Mouse (Mus musculus): ENCODE results near the gene Adh5. TPM values are rescaled to one million over a fixed set of nuclear protein-coding genes. Genes with fewer than 3 reads are reported as not detected.

Gene Adh5
- total RNA-seq (2021), result 10 to 100 TPM; 72.7 to 73.4 TPM
- long read RNA-seq, experiment 1, transcript Adh5-201 (9 exons, 1,604 nt), result major isoform, 65 of 76 reads
- long read RNA-seq, experiment 1, partial matches to known transcripts, result 8 of 76 reads
- long read RNA-seq, experiment 1, other reads (novel, unspliced or antisense), result 3 of 76 reads
- long read RNA-seq, experiment 2, transcript Adh5-201 (9 exons, 1,604 nt), result major isoform, 50 of 60 reads
- long read RNA-seq, experiment 2, partial matches to known transcripts, result 7 of 60 reads
- long read RNA-seq, experiment 2, other reads (novel, unspliced or antisense), result 3 of 60 reads

- intact Hi-C loops (cut with DNase I), result no loop called here
- DNase-seq (ENCODE audit: low spot score in 2 of 2), result peak; percentile 84 to 86
Measured at GRCm38 (mm10) chr3:138442612-138443464, at the start of gene Adh5. Adh5 (plus strand) TSS chr3:138443093.

- intact Hi-C loops (cut with DNase I), result loop anchor here (2.0 to 5.0 kb wide), 3 partner anchors 163 to 206 kb away; no protein-coding TSS in a partner anchor
- no peak for DNase-seq (ENCODE audit: low spot score in 2 of 2)
Measured at GRCm38 (mm10) chr3:138404872-138405271, 38.0 kb upstream of the Adh5 start.

- intact Hi-C loops (cut with DNase I), result loop anchor here (2.0 to 5.0 kb wide), 3 partner anchors 163 to 207 kb away; no protein-coding TSS in a partner anchor
- DNase-seq (ENCODE audit: low spot score in 2 of 2), result peak; percentile 38 to 74
Measured at GRCm38 (mm10) chr3:138405341-138405740, 37.6 kb upstream of the Adh5 start.

GRCm38 (mm10) chr3:138405840-138406239, 37.1 kb upstream of the Adh5 start:
- intact Hi-C loops (cut with DNase I), result loop anchor here (2.0 to 5.0 kb wide), 3 partner anchors 164 to 207 kb away; no protein-coding TSS in a partner anchor
- no peak for DNase-seq (ENCODE audit: low spot score in 2 of 2)

- intact Hi-C loops (cut with DNase I), result loop anchor here (5.0 kb wide), 2 partner anchors 166 to 186 kb away; no protein-coding TSS in a partner anchor
- no peak for DNase-seq (ENCODE audit: low spot score in 2 of 2)
Measured at GRCm38 (mm10) chr3:138407920-138408319, 35.0 kb upstream of the Adh5 start.

GRCm38 (mm10) chr3:138409585-138409984, 33.3 kb upstream of the Adh5 start:
- DNase-seq (ENCODE audit: low spot score in 2 of 2), result no peak
- intact Hi-C loops (cut with DNase I), result loop anchor here (5.0 kb wide), 2 partner anchors 167 to 187 kb away; no protein-coding TSS in a partner anchor

DNA sequence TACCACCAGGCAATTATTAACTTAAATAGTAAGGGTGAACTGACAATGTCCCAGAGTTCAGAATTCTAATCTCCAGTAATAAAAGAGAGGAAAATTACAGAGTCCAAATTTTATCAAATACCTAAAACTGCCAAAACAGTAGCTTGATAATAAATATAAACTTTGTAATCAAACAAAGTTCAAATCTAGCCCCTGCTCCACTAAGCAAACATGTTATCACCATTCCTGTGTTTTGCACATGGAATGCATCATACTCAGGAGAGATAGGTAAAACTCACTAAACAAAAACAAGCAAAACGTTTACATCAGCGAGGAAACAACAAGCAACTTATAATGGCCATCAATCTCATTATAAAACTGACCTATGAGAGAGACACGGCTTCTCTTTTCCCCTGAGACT, 32.7 kb upstream of the Adh5 start:
- intact Hi-C loops (cut with DNase I), result no loop called here
- DNase-seq (ENCODE audit: low spot score in 2 of 2), result no peak

- intact Hi-C loops (cut with DNase I), result no loop called here
- no peak for DNase-seq (ENCODE audit: low spot score in 2 of 2)
Measured at GRCm38 (mm10) chr3:138415121-138415690, 27.7 kb upstream of the Adh5 start, which contains the start of gene Adh4. Adh4 (plus strand) TSS chr3:138415466.

GRCm38 (mm10) chr3:138419369-138419768, 23.5 kb upstream of the Adh5 start:
- DNase-seq (ENCODE audit: low spot score in 2 of 2), result no peak
- intact Hi-C loops (cut with DNase I), result no loop called here

- DNase-seq (ENCODE audit: low spot score in 2 of 2), result no peak
- intact Hi-C loops (cut with DNase I), result no loop called here
Measured at GRCm38 (mm10) chr3:138420385-138420784, 22.5 kb upstream of the Adh5 start.

DNA sequence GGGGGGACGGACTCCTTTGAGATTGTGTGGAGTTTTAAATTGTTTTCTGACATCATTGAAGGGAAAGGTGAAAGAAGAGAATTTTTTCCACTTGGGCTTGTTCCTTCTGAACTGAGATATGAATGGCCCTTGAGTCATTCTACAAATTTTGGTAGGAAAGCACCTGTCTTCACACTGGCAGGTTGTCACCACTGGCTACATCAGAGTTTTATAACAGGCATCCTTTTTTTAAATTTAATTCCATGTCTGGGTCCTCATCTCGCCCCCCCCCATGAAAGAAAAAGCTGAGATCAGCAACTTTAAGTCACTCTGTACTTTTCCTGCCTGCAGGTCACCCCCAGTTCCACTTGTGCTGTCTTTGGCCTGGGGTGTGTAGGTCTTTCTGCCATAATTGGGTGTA, 19.2 kb upstream of the Adh5 start:
- DNase-seq (ENCODE audit: low spot score in 2 of 2), result no peak
- intact Hi-C loops (cut with DNase I), result no loop called here

DNA sequence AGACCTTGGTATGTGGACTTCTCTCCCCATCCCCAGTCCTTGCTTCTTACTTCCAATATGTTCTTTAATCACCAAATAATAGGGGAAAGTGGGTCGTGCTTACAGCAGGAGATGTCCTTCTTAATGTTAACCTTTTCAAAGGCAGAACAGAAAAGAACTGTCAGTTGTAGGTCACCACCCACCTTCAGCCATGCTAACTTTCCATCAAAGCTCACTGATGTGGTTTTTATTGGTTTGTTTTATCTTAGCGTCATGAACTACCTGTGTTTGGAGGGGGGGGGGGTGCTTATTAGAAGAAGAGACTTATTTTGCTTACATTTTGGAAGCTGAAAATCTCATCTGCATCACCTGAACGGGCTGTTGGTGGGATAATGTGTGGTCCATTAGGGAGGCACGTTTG, 18.6 kb upstream of the Adh5 start:
- DNase-seq (ENCODE audit: low spot score in 2 of 2), result no peak
- intact Hi-C loops (cut with DNase I), result no loop called here

GRCm38 (mm10) chr3:138430360-138430976, 12.4 kb upstream of the Adh5 start:
- no peak for DNase-seq (ENCODE audit: low spot score in 2 of 2)
- intact Hi-C loops (cut with DNase I), result loop anchor here (10.0 kb wide), 1 partner anchor 656 kb away; no protein-coding TSS in a partner anchor

DNA sequence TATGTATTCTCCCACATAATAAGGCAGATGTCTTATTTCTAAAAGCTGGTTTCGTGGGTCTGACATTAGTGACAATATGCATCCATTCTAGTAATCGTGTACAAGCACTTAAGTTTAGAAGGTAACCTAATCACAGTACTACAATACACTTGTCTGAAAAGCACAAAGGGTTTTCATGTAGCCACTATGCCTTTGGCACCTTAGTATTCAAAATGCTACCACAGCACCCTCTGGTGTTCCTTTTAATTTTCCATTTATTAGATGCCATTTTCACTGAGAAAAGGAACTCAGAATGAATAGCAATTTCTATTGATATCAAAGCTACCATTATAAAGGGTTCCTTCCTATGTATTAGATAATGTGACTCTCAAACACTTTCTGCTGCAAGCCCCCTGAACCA, 11.1 kb upstream of the Adh5 start:
- DNase-seq (ENCODE audit: low spot score in 2 of 2), result peak; percentile 33 to 39
- intact Hi-C loops (cut with DNase I), result loop anchor here (2.0 to 10.0 kb wide), 2 partner anchors 233 to 657 kb away; no protein-coding TSS in a partner anchor

DNA sequence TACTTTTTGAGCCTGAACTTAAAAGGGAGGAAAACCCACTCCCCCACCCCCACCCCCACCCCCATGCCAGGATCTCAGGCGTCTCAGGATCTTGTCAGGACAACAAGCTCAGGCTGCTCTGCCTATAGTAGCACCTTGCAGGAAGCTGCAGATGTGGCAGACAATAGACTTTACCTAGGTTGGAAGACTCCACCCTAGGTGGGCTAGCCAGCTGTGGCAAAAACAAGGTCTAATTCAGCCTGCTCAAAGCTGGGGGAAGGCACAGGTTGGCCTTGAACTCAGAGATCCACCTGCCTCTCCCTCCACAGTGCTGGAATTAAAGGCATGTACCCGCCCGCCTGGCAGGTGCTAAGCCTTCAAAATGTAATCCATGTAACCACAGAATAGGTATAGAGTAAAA, 4.2 kb upstream of the Adh5 start:
- intact Hi-C loops (cut with DNase I), result loop anchor here (10.0 kb wide), 1 partner anchor 664 kb away; no protein-coding TSS in a partner anchor

GRCm38 (mm10) chr3:138442203-138442602, 690 bp upstream of the Adh5 start:
- peak in 1 of 2 experiments; percentile 25 for DNase-seq (ENCODE audit: low spot score in 2 of 2)
- intact Hi-C loops (cut with DNase I), result no loop called here

More for the DNA sequence above, 4.2 kb upstream of the Adh5 start:
- no peak for DNase-seq (ENCODE audit: low spot score in 2 of 2)

DNA sequence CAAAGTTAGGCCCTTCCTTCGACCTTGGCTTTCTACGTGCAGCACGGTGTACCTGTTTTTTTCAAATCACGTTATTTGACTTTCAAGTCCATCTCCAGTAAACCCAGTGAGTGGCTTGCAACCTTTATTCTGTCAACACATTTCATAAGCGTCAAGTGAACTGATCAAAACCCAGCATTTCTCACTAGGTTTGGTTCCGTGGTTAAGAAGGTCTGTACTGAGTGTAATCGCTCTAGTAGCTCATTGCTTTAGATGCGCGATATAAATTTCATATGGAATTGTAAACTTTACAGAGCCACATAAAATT, 525 bp downstream of the Adh5 start:
- intact Hi-C loops (cut with DNase I), result no loop called here
- DNase-seq (ENCODE audit: low spot score in 2 of 2), result no peak

DNA sequence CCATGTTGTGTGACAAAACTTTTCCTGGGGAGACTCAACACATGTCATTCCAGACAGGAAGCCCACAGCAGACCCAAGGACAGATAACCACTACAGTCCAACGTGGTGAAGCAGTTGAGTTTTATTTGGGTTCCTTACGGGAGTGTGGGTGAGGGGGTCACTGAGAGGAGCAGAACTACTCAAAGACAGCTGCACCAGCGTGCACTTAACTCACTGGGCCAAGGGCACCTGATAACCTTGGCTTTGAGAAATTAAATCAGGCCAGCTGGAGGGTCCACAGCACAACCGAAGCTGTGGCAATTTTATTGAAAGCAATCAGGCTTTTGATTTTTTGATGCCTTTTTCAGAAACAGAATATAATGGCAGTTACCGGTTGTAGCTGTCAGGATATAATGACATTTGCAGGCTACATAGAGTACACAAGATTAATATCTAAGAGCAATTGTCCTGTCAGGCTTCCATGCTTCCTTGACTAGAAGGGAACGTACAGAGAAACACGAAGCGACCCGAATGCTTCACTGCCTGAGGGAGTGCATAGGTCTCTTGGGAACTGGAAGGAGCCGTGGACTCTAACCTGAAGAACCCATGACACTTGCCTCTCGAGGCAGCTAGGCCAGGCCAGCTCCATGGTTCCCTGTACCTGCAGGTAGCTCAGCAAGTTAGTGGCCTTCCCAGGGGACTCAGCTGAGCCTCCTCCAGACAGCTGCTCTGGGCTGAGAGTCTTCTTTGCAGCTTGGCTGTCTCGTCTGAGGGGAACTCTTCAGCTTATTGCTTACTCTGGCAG, 5.4 kb downstream of the Adh5 start:
- no peak for DNase-seq (ENCODE audit: low spot score in 2 of 2)
- intact Hi-C loops (cut with DNase I), result no loop called here

- DNase-seq (ENCODE audit: low spot score in 2 of 2), result no peak
- intact Hi-C loops (cut with DNase I), result no loop called here
Measured at GRCm38 (mm10) chr3:138452169-138452568, 9.3 kb downstream of the Adh5 start.

Measured in left cerebral cortex, postnatal 14 days (tissue).